ENCODE assay signal across 8 mouse cellular contexts in genomic region chr11:98749716-98750115, GRCm38 (mm10). TPM values are rescaled to one million over a fixed set of nuclear protein-coding genes. Genes with fewer than 3 reads are reported as not detected.
DNase-seq lines count a peak whose midpoint lies in the region; ATAC-seq lines count a peak whose summit lies in the region.

No protein-coding gene starts in this region.

- peaks cover 97% of the 10 kb centered on the region for H3K4me1 ChIP-seq in heart, embryonic 16.5 days (ENCODE audit: control insufficient read depth, insufficient read depth, low read length)
- H3K4me1 ChIP-seq in liver, embryonic 15.5 days (replicated peaks): peaks cover 100% of the 10 kb centered on the region

- no peaks in the 10 kb centered on the region for H3K27me3 ChIP-seq in heart, embryonic 16.5 days (ENCODE audit: control insufficient read depth, insufficient read depth, low read length)
- H3K27me3 ChIP-seq in liver, embryonic 15.5 days: no peaks in the 10 kb centered on the region

- no peaks in the 10 kb centered on the region for H3K9me3 ChIP-seq in heart, embryonic 16.5 days (replicated peaks; ENCODE audit: control insufficient read depth, low read length)
- H3K9me3 ChIP-seq in liver, embryonic 15.5 days (replicated peaks): no peaks in the 10 kb centered on the region

- peak; percentile 48 to 57 for DNase-seq in left cerebral cortex, postnatal 25 days (ENCODE audit: low spot score in 2 of 2)
- DNase-seq in left cerebral cortex, adult 8-10 months (ENCODE audit: low spot score in 2 of 2): no peak
- peak; percentile 76 to 79 for DNase-seq in cerebellum, postnatal 14 days
- DNase-seq in ovary, adult 18-20 months (ENCODE audit: low spot score): no peak
- no peak for DNase-seq in adrenal gland, adult 2 months

- H3K4me3 ChIP-seq in heart, embryonic 16.5 days (ENCODE audit: low read length): no peak overlapping the region
- H3K4me3 ChIP-seq in liver, embryonic 15.5 days (replicated peaks): no peak overlapping the region

- peaks cover 6% of the 10 kb centered on the region; the same call in 1 of the 2 replicates for H3K36me3 ChIP-seq in heart, embryonic 16.5 days (ENCODE audit: control insufficient read depth, insufficient read depth)
- H3K36me3 ChIP-seq in liver, embryonic 15.5 days (replicated peaks): peaks cover 10% of the 10 kb centered on the region; the same call in 1 of the 2 replicates

- peak overlapping the region; percentile 44 for H3K4me2 ChIP-seq in heart, embryonic 16.5 days (ENCODE audit: low read depth, low read length)
- no peak overlapping the region; the same call in 1 of the 2 replicates for H3K4me2 ChIP-seq in liver, embryonic 15.5 days

- peak overlapping the region; percentile 92 for H3K27ac ChIP-seq in heart, embryonic 16.5 days (ENCODE audit: low read length)
- H3K27ac ChIP-seq in liver, embryonic 15.5 days (replicated peaks): peak overlapping the region; percentile 86; the same call in 1 of the 2 replicates

- H3K9ac ChIP-seq in heart, embryonic 16.5 days (ENCODE audit: low read length): peak overlapping the region; percentile 61
- no peak overlapping the region for H3K9ac ChIP-seq in liver, embryonic 15.5 days

- intact Hi-C loops in left cerebral cortex, postnatal 25 days (cut with DNase I): no loop called here

- ATAC-seq in heart, embryonic 16.5 days (replicated peaks; ENCODE audit: extremely low read depth, insufficient read depth, low FRiP score): no peak
- ATAC-seq in liver, embryonic 15.5 days (ENCODE audit: insufficient read depth): no peak
- ATAC-seq in granulocyte monocyte progenitor cell, adult 5-6 weeks (replicated peaks; ENCODE audit: poor library complexity, severe bottlenecking): no peak

- 17% methylated on average over 5 of the region's 5 CpGs for WGBS in heart, embryonic 16.5 days
- WGBS in liver, embryonic 15.5 days (ENCODE audit: insufficient replicate concordance): 67% methylated on average over 5 of the region's 5 CpGs

RNA-seq across cellular contexts. Expression of gene Thra, which starts 9.3 kb away (rescaled TPM):
- total RNA-seq in left cerebral cortex, postnatal 25 days (2021): 100 to 1,000 TPM; 719 to 771 TPM
- 100 to 1,000 TPM; 713 to 794 (median 760) TPM for total RNA-seq in left cerebral cortex, adult 8-10 months (2022)
- polyA plus RNA-seq in heart, embryonic 16.5 days (2015; fragmentation: Nextera tagmentation; extraction: Ambion mirVana): 37.5 and 40.2 TPM in 2 replicates
- polyA plus RNA-seq in liver, embryonic 15.5 days (2015; fragmentation: Nextera tagmentation; extraction: Ambion mirVana): 7.2 and 7.6 TPM in 2 replicates
- total RNA-seq in granulocyte monocyte progenitor cell, adult 5-6 weeks (2014; fragmentation: Nextera tagmentation): 39.3 and 39.5 TPM in 2 replicates
- total RNA-seq in granulocyte monocyte progenitor cell, adult 5-6 weeks (2017): 23.0 and 24.2 TPM in 2 replicates
- total RNA-seq in adrenal gland, adult 2 months (2021): 10 to 100 TPM; 84.6 to 86.1 TPM
- 105 and 132 TPM in 2 replicates for polyA plus RNA-seq in adrenal gland, adult 2 months (2012; rRNA removed)

RNA-seq across cellular contexts. Expression of gene Med24, which starts 20.5 kb away (rescaled TPM):
- total RNA-seq in left cerebral cortex, postnatal 25 days (2021): 100 to 1,000 TPM; 116 to 131 TPM
- 100 to 1,000 TPM; 109 to 128 (median 117) TPM for total RNA-seq in left cerebral cortex, adult 8-10 months (2022)
- 36.8 and 40.3 TPM in 2 replicates for polyA plus RNA-seq in heart, embryonic 16.5 days (2015; fragmentation: Nextera tagmentation; extraction: Ambion mirVana)
- 24.2 and 27.7 TPM in 2 replicates for polyA plus RNA-seq in liver, embryonic 15.5 days (2015; fragmentation: Nextera tagmentation; extraction: Ambion mirVana)
- 57.3 and 68.2 TPM in 2 replicates for total RNA-seq in granulocyte monocyte progenitor cell, adult 5-6 weeks (2014; fragmentation: Nextera tagmentation)
- 37.6 and 42.6 TPM in 2 replicates for total RNA-seq in granulocyte monocyte progenitor cell, adult 5-6 weeks (2017)
- total RNA-seq in adrenal gland, adult 2 months (2021): 10 to 100 TPM; 45.3 to 55.1 TPM
- polyA plus RNA-seq in adrenal gland, adult 2 months (2012; rRNA removed): 74.3 and 99.6 TPM in 2 replicates

RNA-seq across cellular contexts. Expression of gene Nr1d1, which starts 25.4 kb away (rescaled TPM):
- 100 to 1,000 TPM in 1 of 2 experiments, 10 to 100 TPM in 1; 92.5 to 121 TPM for total RNA-seq in left cerebral cortex, postnatal 25 days (2021)
- 100 to 1,000 TPM; 137 to 177 (median 145) TPM for total RNA-seq in left cerebral cortex, adult 8-10 months (2022)
- 7.0 and 8.2 TPM in 2 replicates for polyA plus RNA-seq in heart, embryonic 16.5 days (2015; fragmentation: Nextera tagmentation; extraction: Ambion mirVana)
- polyA plus RNA-seq in liver, embryonic 15.5 days (2015; fragmentation: Nextera tagmentation; extraction: Ambion mirVana): 0.63 and 0.85 TPM in 2 replicates
- 2.3 and 2.8 TPM in 2 replicates for total RNA-seq in granulocyte monocyte progenitor cell, adult 5-6 weeks (2014; fragmentation: Nextera tagmentation)
- total RNA-seq in granulocyte monocyte progenitor cell, adult 5-6 weeks (2017): 1.2 TPM in 1 of 2 replicates, not detected in the other
- 100 to 1,000 TPM; 135 to 155 TPM for total RNA-seq in adrenal gland, adult 2 months (2021)
- 404 and 577 TPM in 2 replicates for polyA plus RNA-seq in adrenal gland, adult 2 months (2012; rRNA removed)

RNA-seq across cellular contexts. Expression of gene Msl1, which starts 45.6 kb away (rescaled TPM):
- 100 to 1,000 TPM; 190 to 193 TPM for total RNA-seq in left cerebral cortex, postnatal 25 days (2021)
- 100 to 1,000 TPM; 167 to 198 (median 186) TPM for total RNA-seq in left cerebral cortex, adult 8-10 months (2022)
- 15.2 and 15.5 TPM in 2 replicates for polyA plus RNA-seq in heart, embryonic 16.5 days (2015; fragmentation: Nextera tagmentation; extraction: Ambion mirVana)
- polyA plus RNA-seq in liver, embryonic 15.5 days (2015; fragmentation: Nextera tagmentation; extraction: Ambion mirVana): 5.2 and 5.8 TPM in 2 replicates
- total RNA-seq in granulocyte monocyte progenitor cell, adult 5-6 weeks (2014; fragmentation: Nextera tagmentation): 72.7 and 75.0 TPM in 2 replicates
- total RNA-seq in granulocyte monocyte progenitor cell, adult 5-6 weeks (2017): 59.8 and 70.1 TPM in 2 replicates
- total RNA-seq in adrenal gland, adult 2 months (2021): 10 to 100 TPM; 80.9 to 98.0 TPM
- 63.2 and 65.0 TPM in 2 replicates for polyA plus RNA-seq in adrenal gland, adult 2 months (2012; rRNA removed)

RNA-seq across cellular contexts. Expression of gene Csf3, which starts 48.7 kb away (rescaled TPM):
- total RNA-seq in left cerebral cortex, postnatal 25 days (2021): not detected
- total RNA-seq in left cerebral cortex, adult 8-10 months (2022): not detected
- not detected in 2 replicates for polyA plus RNA-seq in heart, embryonic 16.5 days (2015; fragmentation: Nextera tagmentation; extraction: Ambion mirVana)
- polyA plus RNA-seq in liver, embryonic 15.5 days (2015; fragmentation: Nextera tagmentation; extraction: Ambion mirVana): not detected in 2 replicates
- total RNA-seq in granulocyte monocyte progenitor cell, adult 5-6 weeks (2014; fragmentation: Nextera tagmentation): not detected in 2 replicates
- total RNA-seq in granulocyte monocyte progenitor cell, adult 5-6 weeks (2017): not detected in 2 replicates
- total RNA-seq in adrenal gland, adult 2 months (2021): not detected
- polyA plus RNA-seq in adrenal gland, adult 2 months (2012; rRNA removed): 0.26 TPM in 1 of 2 replicates, not detected in the other

Comparison
In these comparisons a context has a peak if more than half of its experiments do, and no peak if none do; other contexts are left out.
1. DNase-seq: peak in left cerebral cortex, postnatal 25 days (2 of 2) and cerebellum, postnatal 14 days (2 of 2); none in left cerebral cortex, adult 8-10 months (0 of 2), ovary, adult 18-20 months (single experiment) and adrenal gland, adult 2 months (single experiment).
2. RNA of gene Thra, which starts 9.3 kb away (total RNA-seq): 719 to 771 TPM in left cerebral cortex, postnatal 25 days and 713 to 794 TPM in left cerebral cortex, adult 8-10 months; 84.6 to 86.1 TPM in adrenal gland, adult 2 months and 23.0 to 39.5 TPM in granulocyte monocyte progenitor cell, adult 5-6 weeks; every median in the first group is over 4 times any median in the second.
3. RNA of gene Nr1d1, which starts 25.4 kb away (total RNA-seq): 135 to 155 TPM in adrenal gland, adult 2 months, 137 to 177 TPM in left cerebral cortex, adult 8-10 months and 92.5 to 121 TPM in left cerebral cortex, postnatal 25 days; 1.2 to 2.8 TPM in granulocyte monocyte progenitor cell, adult 5-6 weeks; every median in the first group is over 10 times any median in the second.